Mouse (Mus musculus) testis, adult 2 months (tissue): Measurements from ENCODE around the gene Ptgir.
A peak's percentile ranks its signal among the peaks of the same experiment; 100 is the strongest.

Source experiments
- CTCF ChIP-seq: fragments of 200-500 bp; IDR thresholded peaks from 2 replicates; pipeline ENCODE4 v1.5.1; 2012; ENCODE audit warnings: low read depth, mild to moderate bottlenecking, inconsistent platforms, low read length, moderate library complexity; ENCODE audit not compliant: control insufficient read depth, insufficient read depth, insufficient replicate concordance
- POLR2A ChIP-seq: fragments of 200-500 bp; IDR thresholded peaks from 2 replicates; pipeline ENCODE4 v1.6.1; 2012; ENCODE audit warnings: low read depth, mild to moderate bottlenecking, inconsistent platforms, low read length, moderate library complexity; ENCODE audit not compliant: control insufficient read depth

DNA sequence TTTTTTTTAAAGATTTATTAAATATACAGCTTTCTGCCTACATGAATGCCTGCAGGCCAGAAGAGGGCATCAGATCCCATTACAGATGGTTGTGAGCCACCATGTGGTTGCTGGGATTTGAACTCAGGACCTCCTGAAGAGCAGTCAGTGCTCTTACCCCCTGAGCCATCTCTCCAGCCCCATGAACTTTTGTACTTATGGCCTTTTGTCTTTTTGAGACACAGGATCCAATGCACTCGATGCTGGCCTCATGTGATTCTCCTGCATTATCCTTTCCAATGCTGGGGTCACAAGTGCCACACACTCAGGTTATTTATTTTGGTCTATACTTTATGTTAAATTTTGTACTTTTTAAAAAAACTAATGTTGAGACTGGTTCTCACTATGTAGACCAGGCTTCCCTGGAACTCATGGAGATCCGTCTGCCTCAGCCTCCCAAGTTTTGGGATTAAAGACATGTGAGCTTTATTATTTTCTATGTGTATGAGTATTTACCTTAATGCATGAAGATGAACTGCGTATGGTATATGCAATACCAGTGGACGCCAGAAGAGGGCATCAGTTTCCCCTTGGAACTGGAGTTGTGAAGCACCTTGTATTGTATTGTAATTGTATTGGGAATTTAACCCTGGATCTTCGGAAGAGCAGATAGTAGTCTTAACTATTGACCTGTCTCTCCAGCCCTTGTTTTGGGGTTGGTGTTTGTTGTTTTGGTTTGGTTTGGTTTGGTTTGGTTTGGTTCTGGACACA lies 46.2 kb upstream of the Ptgir start:
- TF ChIP-seq CTCF (peak; percentile 9; the same call in 1 of the 2 replicates), POLR2A (no peak)
